Mouse (Mus musculus): ENCODE results near the gene Skint6. TPM values are rescaled to one million over a fixed set of nuclear protein-coding genes. Genes with fewer than 3 reads are reported as not detected.

The Skint6 gene
- not detected in 2 replicates for polyA plus RNA-seq (2012; rRNA removed; ENCODE audit: low replicate concordance)

DNA sequence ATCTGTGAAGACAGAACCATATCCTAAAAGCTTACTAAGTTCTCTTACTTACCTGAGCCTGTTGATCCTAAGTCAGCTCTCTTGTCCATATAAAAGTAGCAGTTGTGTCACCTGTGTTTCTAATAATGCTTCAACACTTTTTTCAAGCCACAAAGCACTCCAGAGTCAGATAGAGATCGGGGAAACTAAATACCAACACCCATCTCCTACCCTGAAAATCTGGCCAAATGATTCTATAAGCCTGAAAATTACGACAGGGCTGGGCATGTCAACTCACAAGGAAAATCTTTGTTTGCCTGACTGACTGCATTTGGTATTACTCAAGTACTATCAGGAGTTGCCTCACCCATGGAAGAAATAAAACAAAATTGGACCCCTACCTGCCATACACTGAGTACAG, at the start of gene Skint6:
Skint6 (minus strand) TSS at position 101 of the 400 bp plus-strand sequence.

DNA sequence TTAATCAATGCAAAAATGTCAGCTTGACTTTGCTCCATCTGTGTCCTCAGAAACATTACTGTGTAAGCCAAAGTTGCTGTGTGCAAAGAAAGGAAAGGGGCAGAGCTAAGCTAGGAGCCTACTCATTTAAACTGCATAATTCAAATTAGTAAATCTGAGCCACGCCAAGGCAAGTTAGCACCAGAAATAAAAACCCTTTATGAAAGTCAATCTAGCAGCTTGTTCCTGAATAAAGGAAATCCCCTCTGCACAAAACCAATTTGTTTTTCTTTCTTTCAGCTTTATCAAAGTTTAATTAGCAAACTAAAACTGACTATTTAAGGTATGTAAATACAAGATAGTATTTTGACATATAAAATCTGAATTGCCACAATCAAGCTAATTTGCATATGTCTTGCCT, 512.0 kb downstream of the Skint6 start, which contains the start of gene Skint10:
Skint10 (minus strand) TSS at position 101 of the 400 bp plus-strand sequence.

